Mouse (Mus musculus): Measurements from ENCODE around the gene Gadl1. TPM values are rescaled to one million over a fixed set of nuclear protein-coding genes. Genes with fewer than 3 reads are reported as not detected.
"Not testable (repeated sequence)": the region's sequence is repeated elsewhere in the genome, so short reads cannot be mapped to it uniquely, and the experiment has no call there.

Gadl1 gene
- polyA plus RNA-seq, 2 experiments from 2014 or later, result 0.28 to 0.29 TPM

GRCm38 (mm10) chr9:116032711-116033110 is 123.5 kb downstream of the Gadl1 start:
- ATAC-seq, result no peak

GRCm38 (mm10) chr9:116038275-116038674 is 129.0 kb downstream of the Gadl1 start:
- ATAC-seq, result no peak

- no peak for ATAC-seq
Observed at GRCm38 (mm10) chr9:116039981-116040380, 130.7 kb downstream of the Gadl1 start.

- ATAC-seq, result not testable (repeated sequence)
Observed at GRCm38 (mm10) chr9:116040852-116041251, 131.6 kb downstream of the Gadl1 start.

GRCm38 (mm10) chr9:116041369-116041768 is 132.1 kb downstream of the Gadl1 start:
- ATAC-seq, result no peak

- ATAC-seq, result no peak
Observed at GRCm38 (mm10) chr9:116041787-116042186, 132.5 kb downstream of the Gadl1 start.

GRCm38 (mm10) chr9:116049985-116050384 is 140.7 kb downstream of the Gadl1 start:
- ATAC-seq, result no peak

- ATAC-seq, result no peak
Observed at GRCm38 (mm10) chr9:116053976-116054375, 144.7 kb downstream of the Gadl1 start.

- ATAC-seq, result no peak
Observed at GRCm38 (mm10) chr9:116058475-116058874, 149.2 kb downstream of the Gadl1 start.

- no peak for ATAC-seq
Observed at GRCm38 (mm10) chr9:116059156-116059555, 149.9 kb downstream of the Gadl1 start.

- ATAC-seq, result no peak
Observed at GRCm38 (mm10) chr9:116060691-116061090, 151.4 kb downstream of the Gadl1 start.

- no peak for ATAC-seq
Observed at GRCm38 (mm10) chr9:116064774-116065173, 155.5 kb downstream of the Gadl1 start.

GRCm38 (mm10) chr9:116071561-116071960 is 162.3 kb downstream of the Gadl1 start:
- not testable (repeated sequence) for ATAC-seq

- ATAC-seq, result no peak
Observed at GRCm38 (mm10) chr9:116076163-116076562, 166.9 kb downstream of the Gadl1 start.

- no peak for ATAC-seq
Observed at GRCm38 (mm10) chr9:116076946-116077345, 167.7 kb downstream of the Gadl1 start.

- no peak for ATAC-seq
Observed at GRCm38 (mm10) chr9:116077419-116077818, 168.2 kb downstream of the Gadl1 start.

GRCm38 (mm10) chr9:116081781-116082180 is 172.5 kb downstream of the Gadl1 start:
- ATAC-seq, result no peak

- ATAC-seq, result no peak
Observed at GRCm38 (mm10) chr9:116083300-116083699, 174.0 kb downstream of the Gadl1 start.

GRCm38 (mm10) chr9:116083726-116084323 is 174.6 kb downstream of the Gadl1 start:
- ATAC-seq, result peak; percentile 43

- ATAC-seq, result no peak
Observed at GRCm38 (mm10) chr9:116084324-116084931, 175.2 kb downstream of the Gadl1 start.

- no peak for ATAC-seq
Observed at GRCm38 (mm10) chr9:116085999-116086398, 176.7 kb downstream of the Gadl1 start.

- no peak for ATAC-seq
Observed at GRCm38 (mm10) chr9:116087263-116087662, 178.0 kb downstream of the Gadl1 start.

GRCm38 (mm10) chr9:116087880-116088279 is 178.6 kb downstream of the Gadl1 start:
- ATAC-seq, result peak; percentile 40

- no peak for ATAC-seq
Observed at GRCm38 (mm10) chr9:116088912-116089311, 179.7 kb downstream of the Gadl1 start.

GRCm38 (mm10) chr9:116090296-116090695 is 181.0 kb downstream of the Gadl1 start:
- no peak for ATAC-seq
